ENCODE assay signal across 21 mouse cellular contexts in genomic region chr13:78656766-78657165, GRCm38 (mm10).
"Had no signal": no experiment of that assay in that cellular context is flagged by ENCODE, and none has a peak within 500 bp of the region (broad histone marks: within the 10 kb centered on the region; RNA-seq: fewer than 3 reads in every experiment).

No protein-coding gene starts in this region.

- H3K27ac ChIP-seq: kidney, postnatal 0 days; layer of hippocampus, adult 2 months; liver, embryonic 13.5 days; midbrain, embryonic 10.5 days; midbrain, embryonic 13.5 days; neural tube, embryonic 13.5 days had no signal

- H3K4me1 ChIP-seq: liver, embryonic 13.5 days; megakaryocyte, embryonic 14.5 days; midbrain, embryonic 10.5 days; midbrain, embryonic 13.5 days; neural tube, embryonic 13.5 days had no signal

- DNase-seq: kidney, adult 2 months; kidney, postnatal 25 days; layer of hippocampus, adult 9-11 months; liver, embryonic 13.5 days; lung, embryonic 14.5 days; lung, postnatal 10 days; lung, postnatal 36 days; retina, postnatal 1 day; spleen, adult 18-20 months; thymus, adult 2 months; thymus, postnatal 14 days; thymus, postnatal 4 days had no signal

- H3K4me3 ChIP-seq: layer of hippocampus, adult 2 months; liver, embryonic 13.5 days; megakaryocyte, embryonic 14.5 days; midbrain, embryonic 10.5 days; midbrain, embryonic 13.5 days; myocyte; neural tube, embryonic 13.5 days had no signal

- ATAC-seq: intestine, postnatal 0 days; midbrain, embryonic 13.5 days; midbrain, embryonic 16.5 days had no signal
